Mouse (Mus musculus): ENCODE results near the gene Nkd2. TPM values are rescaled to one million over a fixed set of nuclear protein-coding genes. Genes with fewer than 3 reads are reported as not detected.

Nkd2 gene
- 3.4 and 4.8 TPM in 2 replicates for polyA plus RNA-seq (2015; fragmentation: Nextera tagmentation; extraction: Ambion mirVana)

GRCm38 (mm10) chr13:73847465-73847836, at the start of gene Nkd2:
Gene Nkd2, minus strand, starts transcription at chr13:73847631.
- Histone ChIP-seq H3K9me3 (replicated peaks) (no peaks in the 10 kb centered on the region), H3K4me1 (peaks cover 6% of the 10 kb centered on the region; the same call in 1 of the 2 replicates), H3K9ac (peak within 1 kb of the TSS; percentile 64), H3K4me2 (peak within 1 kb of the TSS; percentile 83), H3K27me3 (peaks cover 34% of the 10 kb centered on the region), H3K27ac (no peak within 1 kb of the TSS), H3K36me3 (ENCODE audit: poor library complexity, severe bottlenecking) (no peaks in the 10 kb centered on the region), H3K4me3 (peak within 1 kb of the TSS; percentile 55)
- peak; percentile 91 for ATAC-seq
- 2% methylated on average over 38 of the region's 38 CpGs for WGBS

- Histone ChIP-seq H3K27me3 (no peaks in the 10 kb centered on the region), H3K9me3 (replicated peaks) (no peaks in the 10 kb centered on the region), H3K4me3 (no peak overlapping the region), H3K36me3 (ENCODE audit: poor library complexity, severe bottlenecking) (no peaks in the 10 kb centered on the region), H3K4me1 (no peaks in the 10 kb centered on the region), H3K27ac (no peak overlapping the region), H3K4me2 (no peak overlapping the region), H3K9ac (no peak overlapping the region)
- ATAC-seq = no peak
- 68% methylated on average over 6 of the region's 6 CpGs for WGBS
Measured at GRCm38 (mm10) chr13:73892493-73893178, 45.2 kb upstream of the Nkd2 start.

GRCm38 (mm10) chr13:73887415-73887874, 40.0 kb upstream of the Nkd2 start:
- WGBS = 80% methylated on average over 4 of the region's 4 CpGs
- no peaks in the 10 kb centered on the region for H3K9me3 ChIP-seq (replicated peaks)
- H3K4me3 ChIP-seq = no peak overlapping the region
- H3K27me3 ChIP-seq = no peaks in the 10 kb centered on the region
- H3K27ac ChIP-seq = no peak overlapping the region
- no peaks in the 10 kb centered on the region for H3K4me1 ChIP-seq
- H3K4me2 ChIP-seq = no peak overlapping the region
- ATAC-seq = no peak
- no peak overlapping the region for H3K9ac ChIP-seq
- no peaks in the 10 kb centered on the region for H3K36me3 ChIP-seq (ENCODE audit: poor library complexity, severe bottlenecking)

DNA sequence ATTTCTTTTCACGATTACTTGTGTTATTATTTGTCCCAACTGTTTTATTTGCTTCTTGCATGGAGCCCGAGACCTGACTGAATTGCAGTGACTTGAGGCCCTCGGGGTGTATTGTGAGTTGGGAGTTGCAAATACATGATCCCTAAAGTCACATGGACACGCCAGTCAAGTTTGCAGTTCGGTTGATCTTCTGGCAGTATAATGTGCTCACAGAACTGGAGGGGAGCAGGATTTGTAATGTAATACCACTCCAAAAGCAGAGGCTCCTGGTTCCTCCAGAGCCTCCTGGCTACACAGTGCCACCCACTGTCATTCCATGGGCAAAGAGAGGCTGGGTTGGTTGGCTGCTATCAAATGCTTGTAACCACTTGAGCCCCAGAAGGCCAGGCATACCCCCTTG, 39.2 kb upstream of the Nkd2 start:
- Histone ChIP-seq H3K9me3 (replicated peaks) (no peaks in the 10 kb centered on the region), H3K27me3 (no peaks in the 10 kb centered on the region), H3K36me3 (ENCODE audit: poor library complexity, severe bottlenecking) (no peaks in the 10 kb centered on the region), H3K9ac (no peak overlapping the region), H3K4me1 (no peaks in the 10 kb centered on the region), H3K27ac (no peak overlapping the region), H3K4me3 (no peak overlapping the region), H3K4me2 (no peak overlapping the region)
- 77% methylated on average over 5 of the region's 5 CpGs for WGBS
- ATAC-seq = no peak

DNA sequence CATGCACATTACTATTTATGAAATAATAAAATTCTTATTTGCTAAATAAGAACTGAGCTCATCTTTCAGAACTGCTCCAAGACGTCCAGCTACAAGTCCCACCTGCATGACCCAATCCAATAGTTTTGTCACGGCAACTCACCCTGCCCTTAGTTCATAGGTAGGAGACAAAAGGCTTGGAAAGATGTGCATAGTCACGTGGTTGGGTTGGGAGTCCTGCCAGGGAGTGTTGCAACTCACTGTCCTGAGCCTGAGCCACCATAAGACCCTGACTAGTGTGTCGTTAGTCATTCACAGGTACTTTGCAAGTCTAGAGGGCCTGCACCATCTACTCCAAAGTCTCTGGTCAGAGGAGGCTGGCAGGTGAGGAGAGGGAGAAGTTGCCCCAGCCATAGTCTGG, 38.6 kb upstream of the Nkd2 start:
- WGBS = 74% methylated on average over 4 of the region's 4 CpGs
- no peaks in the 10 kb centered on the region for H3K36me3 ChIP-seq (ENCODE audit: poor library complexity, severe bottlenecking)
- no peaks in the 10 kb centered on the region for H3K4me1 ChIP-seq
- H3K27ac ChIP-seq = no peak overlapping the region
- H3K4me2 ChIP-seq = no peak overlapping the region
- H3K9me3 ChIP-seq (replicated peaks) = no peaks in the 10 kb centered on the region
- no peak overlapping the region for H3K4me3 ChIP-seq
- no peak overlapping the region for H3K9ac ChIP-seq
- no peaks in the 10 kb centered on the region for H3K27me3 ChIP-seq
- ATAC-seq = no peak

DNA sequence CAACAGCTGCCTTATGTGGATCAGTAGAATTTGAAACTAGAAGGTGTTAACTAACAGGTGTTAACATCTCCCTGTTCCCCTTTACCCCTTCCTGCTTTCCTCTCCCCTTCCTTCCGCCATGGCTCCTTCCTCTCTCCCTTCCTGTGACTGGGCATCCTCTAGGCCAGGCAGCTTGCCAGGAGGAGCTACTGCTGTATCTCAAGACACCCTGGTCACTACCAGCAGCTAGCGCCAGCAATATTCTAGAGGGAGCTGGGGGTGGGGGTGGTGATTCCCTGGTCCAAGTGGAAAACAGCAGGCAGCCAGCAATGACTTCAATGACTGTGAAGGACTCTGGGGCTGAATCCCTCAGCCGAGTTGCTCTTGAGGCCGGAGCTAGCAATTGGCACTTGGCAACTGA, 38.2 kb upstream of the Nkd2 start:
- H3K4me3 ChIP-seq = no peak overlapping the region
- ATAC-seq = no peak
- H3K9ac ChIP-seq = no peak overlapping the region
- no peak overlapping the region for H3K4me2 ChIP-seq
- H3K36me3 ChIP-seq (ENCODE audit: poor library complexity, severe bottlenecking) = no peaks in the 10 kb centered on the region
- no peaks in the 10 kb centered on the region for H3K27me3 ChIP-seq
- WGBS = 88% methylated on average over 4 of the region's 4 CpGs
- no peaks in the 10 kb centered on the region for H3K9me3 ChIP-seq (replicated peaks)
- H3K4me1 ChIP-seq = no peaks in the 10 kb centered on the region
- no peak overlapping the region for H3K27ac ChIP-seq

DNA sequence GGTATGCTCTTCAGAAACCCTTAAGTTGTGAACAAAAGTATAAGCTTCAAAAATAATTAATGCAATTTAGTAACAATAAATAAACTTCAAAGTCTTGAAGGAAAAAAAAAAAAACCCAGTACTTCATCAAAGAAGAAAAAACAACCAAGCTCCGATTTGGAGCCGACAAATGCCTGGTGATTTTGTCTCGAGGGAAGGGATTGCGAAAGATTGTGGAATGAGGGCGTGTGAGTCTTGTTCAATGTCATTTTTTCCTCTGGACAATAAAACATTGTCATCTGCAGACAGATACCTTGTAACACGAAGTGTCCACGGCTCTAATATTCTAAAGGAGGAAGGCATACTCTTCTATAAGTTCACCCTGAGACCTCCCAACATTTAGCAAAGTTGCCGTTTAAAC, 33.9 kb upstream of the Nkd2 start:
- WGBS = 82% methylated on average over 8 of the region's 8 CpGs
- Histone ChIP-seq H3K36me3 (ENCODE audit: poor library complexity, severe bottlenecking) (no peaks in the 10 kb centered on the region), H3K9me3 (replicated peaks) (no peaks in the 10 kb centered on the region), H3K27me3 (no peaks in the 10 kb centered on the region), H3K4me2 (no peak overlapping the region), H3K4me3 (no peak overlapping the region), H3K4me1 (no peaks in the 10 kb centered on the region), H3K27ac (no peak overlapping the region), H3K9ac (no peak overlapping the region)
- no peak for ATAC-seq

- H3K36me3 ChIP-seq (ENCODE audit: poor library complexity, severe bottlenecking) = no peaks in the 10 kb centered on the region
- H3K27me3 ChIP-seq = no peaks in the 10 kb centered on the region
- H3K4me3 ChIP-seq = no peak overlapping the region
- ATAC-seq = no peak
- 86% methylated on average over 5 of the region's 5 CpGs for WGBS
- H3K4me1 ChIP-seq = no peaks in the 10 kb centered on the region
- no peak overlapping the region for H3K9ac ChIP-seq
- H3K4me2 ChIP-seq = no peak overlapping the region
- H3K27ac ChIP-seq = no peak overlapping the region
- no peaks in the 10 kb centered on the region for H3K9me3 ChIP-seq (replicated peaks)
Measured at GRCm38 (mm10) chr13:73879824-73880223, 32.4 kb upstream of the Nkd2 start.

DNA sequence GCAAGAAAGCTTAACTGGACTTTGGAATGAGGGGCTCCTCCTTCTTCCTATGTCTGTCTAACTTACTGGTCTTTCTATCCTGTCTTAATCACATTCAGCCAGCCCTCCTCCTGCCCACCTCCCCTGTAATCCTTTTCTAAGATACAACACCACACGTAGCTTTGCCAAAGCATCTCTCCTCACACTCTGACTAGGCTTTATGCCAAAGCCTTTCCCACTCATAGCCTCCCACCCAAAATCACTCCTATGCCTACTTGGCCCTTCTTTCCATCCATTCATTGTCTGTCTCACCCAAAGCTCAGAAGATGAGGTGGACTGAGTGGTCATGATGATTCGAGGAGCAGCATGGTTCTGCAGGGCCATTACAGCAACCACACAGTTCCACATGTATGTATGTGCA, 24.7 kb upstream of the Nkd2 start:
- no peaks in the 10 kb centered on the region for H3K27me3 ChIP-seq
- no peaks in the 10 kb centered on the region for H3K9me3 ChIP-seq (replicated peaks)
- ATAC-seq = no peak
- no peak overlapping the region for H3K27ac ChIP-seq
- H3K36me3 ChIP-seq (ENCODE audit: poor library complexity, severe bottlenecking) = no peaks in the 10 kb centered on the region
- H3K9ac ChIP-seq = no peak overlapping the region
- no peak overlapping the region for H3K4me3 ChIP-seq
- no peak overlapping the region for H3K4me2 ChIP-seq
- 66% methylated on average over 2 of the region's 2 CpGs for WGBS
- 0 out of 2 replicates have a peak, but pooled peaks cover 9% of the 10 kb centered on the region for H3K4me1 ChIP-seq

- WGBS = under 1% methylated on average over 60 of the region's 65 CpGs
- Histone ChIP-seq H3K4me1 (peaks cover 6% of the 10 kb centered on the region; the same call in 1 of the 2 replicates), H3K4me3 (peak overlapping the region; percentile 55), H3K9me3 (replicated peaks) (no peaks in the 10 kb centered on the region), H3K36me3 (ENCODE audit: poor library complexity, severe bottlenecking) (no peaks in the 10 kb centered on the region), H3K27ac (no peak overlapping the region), H3K4me2 (peak overlapping the region; percentile 83), H3K9ac (peak overlapping the region; percentile 64), H3K27me3 (peaks cover 34% of the 10 kb centered on the region)
- ATAC-seq = peak; percentile 75
Measured at GRCm38 (mm10) chr13:73846589-73847464, 604 bp downstream of the Nkd2 start.

DNA sequence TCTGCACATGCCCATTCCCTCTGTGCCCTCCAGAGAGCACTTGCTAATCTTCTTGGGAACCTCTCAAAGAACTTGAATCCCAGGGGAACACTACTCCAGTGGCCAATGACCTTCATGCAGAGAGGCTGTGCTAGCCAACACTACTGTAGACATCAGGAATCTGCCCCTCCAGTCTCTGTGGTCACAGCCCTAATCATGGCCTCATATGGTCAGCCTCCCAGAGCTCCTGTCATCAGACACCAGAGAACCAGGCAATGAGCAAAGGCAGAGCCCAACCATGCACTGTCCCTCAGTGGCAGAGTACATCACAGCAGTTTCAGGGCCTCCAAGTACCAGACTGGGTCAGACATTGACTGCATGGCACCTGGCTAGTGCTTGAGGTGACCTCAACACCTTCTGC, 4.7 kb downstream of the Nkd2 start:
- Histone ChIP-seq H3K9ac (no peak overlapping the region), H3K27ac (no peak overlapping the region), H3K4me3 (no peak overlapping the region), H3K4me2 (no peak overlapping the region), H3K27me3 (peaks cover 28% of the 10 kb centered on the region), H3K4me1 (peaks cover 6% of the 10 kb centered on the region; the same call in 1 of the 2 replicates), H3K36me3 (ENCODE audit: poor library complexity, severe bottlenecking) (no peaks in the 10 kb centered on the region), H3K9me3 (replicated peaks) (no peaks in the 10 kb centered on the region)
- no peak for ATAC-seq

DNA sequence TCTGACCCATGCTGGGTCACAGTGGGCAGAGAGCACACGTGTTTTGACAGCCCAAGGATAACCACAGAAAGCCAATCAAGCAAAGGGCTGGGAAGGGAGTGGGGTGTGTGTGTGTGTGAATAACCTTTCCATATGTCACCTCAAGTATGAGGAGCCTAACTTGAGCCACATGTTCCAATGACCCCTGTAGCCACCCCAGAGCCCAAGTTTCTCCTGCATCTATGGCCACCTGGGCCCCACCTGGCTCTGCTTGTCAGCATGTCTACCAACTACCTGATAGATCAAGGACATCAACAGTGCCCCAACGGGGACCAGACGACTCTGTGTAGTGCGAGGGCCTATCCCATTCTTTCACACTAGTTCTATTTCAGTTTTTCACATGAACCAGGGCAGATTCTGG, 7.7 kb downstream of the Nkd2 start:
- Histone ChIP-seq H3K27ac (no peak overlapping the region), H3K9ac (no peak overlapping the region), H3K4me3 (no peak overlapping the region), H3K27me3 (peaks cover 3% of the 10 kb centered on the region; the same call in 1 of the 2 replicates), H3K4me2 (no peak overlapping the region), H3K4me1 (no peaks in the 10 kb centered on the region), H3K36me3 (ENCODE audit: poor library complexity, severe bottlenecking) (no peaks in the 10 kb centered on the region), H3K9me3 (replicated peaks) (no peaks in the 10 kb centered on the region)
- 86% methylated on average over 4 of the region's 4 CpGs for WGBS
- ATAC-seq = no peak
